Mouse (Mus musculus) kidney, embryonic 14.5 days (tissue): ENCODE measurements around the gene Tcte2. TPM values are rescaled to one million over a fixed set of nuclear protein-coding genes. Genes with fewer than 3 reads are reported as not detected.

Source experiments
- ATAC-seq: fragments of 200-750 bp; cut with Nextera tagmentation; 2 replicates; pipeline ENCODE4 v1.8.0; 2017; ENCODE audit warnings: moderate number of reproducible peaks, mild to moderate bottlenecking, moderate TSS enrichment, moderate library complexity; ENCODE audit not compliant: low FRiP score, low TSS enrichment
- H3K27ac ChIP-seq: fragments of 300-500 bp; sonication (generic); 2 replicates; pipeline ENCODE4 v1.5.1; 2014; ENCODE audit warnings: low read depth, mild to moderate bottlenecking, low read length, moderate library complexity, mixed read lengths
- H3K27me3 ChIP-seq: fragments of 300-500 bp; sonication (generic); 2 replicates; pipeline ENCODE4 v1.6.1; 2014; ENCODE audit warnings: mild to moderate bottlenecking, low read length; ENCODE audit not compliant: control insufficient read depth, insufficient read depth
- H3K36me3 ChIP-seq: fragments of 300-500 bp; sonication (generic); 2 replicates; pipeline ENCODE4 v1.6.1; 2014; ENCODE audit warnings: low read length, mixed read lengths; ENCODE audit not compliant: control insufficient read depth, insufficient read depth
- H3K4me1 ChIP-seq: fragments of 300-500 bp; sonication (generic); 2 replicates; pipeline ENCODE4 v1.6.1; 2014; ENCODE audit warnings: low read length, mixed read lengths; ENCODE audit not compliant: control insufficient read depth, insufficient read depth
- H3K4me2 ChIP-seq: fragments of 300-500 bp; sonication (generic); replicated peaks from 2 replicates; pipeline ENCODE4 v1.6.1; 2014; ENCODE audit warnings: low read depth, mild to moderate bottlenecking, low read length
- H3K4me3 ChIP-seq: fragments of 300-500 bp; sonication (generic); 2 replicates; pipeline ENCODE4 v1.5.1; 2014; ENCODE audit warnings: mild to moderate bottlenecking, low read length
- H3K9ac ChIP-seq: fragments of 300-500 bp; sonication (generic); 2 replicates; pipeline ENCODE4 v1.6.1; 2014; ENCODE audit warnings: low read depth, mild to moderate bottlenecking, low read length, moderate library complexity
- H3K9me3 ChIP-seq: fragments of 300-500 bp; sonication (generic); 2 replicates; pipeline ENCODE4 v1.6.1; 2016; ENCODE audit warnings: low read length; ENCODE audit not compliant: control insufficient read depth
- WGBS: fragments of 180-500 bp; shearing (Covaris S2); extraction: QIAGEN DNeasy Blood & Tissue Kit; methylation state at CpG from one replicate; pipeline ENCODE4 v1.1.7; 2014; 5-methylcytosine and 5-hydroxymethylcytosine counted together
- polyA plus RNA-seq: library from polyadenylated mRNA; unstranded; fragments of >200 nt; fragmentation: Nextera tagmentation; extraction: Ambion mirVana; gene quantifications from 2 replicates; pipeline ENCODE4 v1.2.1, GENCODE M21; 2014

Gene Tcte2
- polyA plus RNA-seq, 1 experiment from 2014 or later: 3.4 TPM

GRCm38 (mm10) chr17:13754940-13755339 is 6.7 kb downstream of the Tcte2 start:
- Histone ChIP-seq H3K27me3 (no peaks in the 10 kb centered on the region), H3K36me3 (no peaks in the 10 kb centered on the region), H3K4me2 (no peak overlapping the region), H3K27ac (no peak overlapping the region), H3K4me1 (peaks cover 4% of the 10 kb centered on the region), H3K9ac (no peak overlapping the region), H3K9me3 (no peaks in the 10 kb centered on the region), H3K4me3 (no peak overlapping the region)
- ATAC-seq: no peak
- WGBS: 80% methylated on average over 6 of the region's 6 CpGs

- H3K27ac ChIP-seq: no peak overlapping the region
- H3K4me2 ChIP-seq: no peak overlapping the region
- no peak overlapping the region for H3K9ac ChIP-seq
- H3K4me1 ChIP-seq: peaks cover 1% of the 10 kb centered on the region
- WGBS: 76% methylated on average over 4 of the region's 4 CpGs
- no peak for ATAC-seq
- no peaks in the 10 kb centered on the region for H3K27me3 ChIP-seq
- H3K9me3 ChIP-seq: no peaks in the 10 kb centered on the region
- no peak overlapping the region for H3K4me3 ChIP-seq
- no peaks in the 10 kb centered on the region for H3K36me3 ChIP-seq
Observed at GRCm38 (mm10) chr17:13753918-13754317, 7.7 kb downstream of the Tcte2 start.

- Histone ChIP-seq H3K9ac (no peak overlapping the region), H3K36me3 (no peaks in the 10 kb centered on the region), H3K4me1 (peaks cover 11% of the 10 kb centered on the region), H3K4me2 (no peak overlapping the region), H3K27me3 (no peaks in the 10 kb centered on the region), H3K27ac (no peak overlapping the region), H3K9me3 (no peaks in the 10 kb centered on the region), H3K4me3 (no peak overlapping the region)
- 95% methylated on average over 4 of the region's 4 CpGs for WGBS
- no peak for ATAC-seq
Observed at GRCm38 (mm10) chr17:13749027-13749426, 12.6 kb downstream of the Tcte2 start.

- H3K9me3 ChIP-seq: no peaks in the 10 kb centered on the region
- WGBS: 89% methylated on average over 9 of the region's 9 CpGs
- H3K27ac ChIP-seq: no peak overlapping the region
- H3K4me2 ChIP-seq: no peak overlapping the region
- H3K4me1 ChIP-seq: peaks cover 23% of the 10 kb centered on the region
- H3K9ac ChIP-seq: no peak overlapping the region
- no peaks in the 10 kb centered on the region for H3K27me3 ChIP-seq
- no peaks in the 10 kb centered on the region for H3K36me3 ChIP-seq
- ATAC-seq: no peak
- H3K4me3 ChIP-seq: no peak overlapping the region
Observed at GRCm38 (mm10) chr17:13747681-13748080, 13.9 kb downstream of the Tcte2 start.

GRCm38 (mm10) chr17:13746330-13746729 is 15.3 kb downstream of the Tcte2 start:
- Histone ChIP-seq H3K9me3 (no peaks in the 10 kb centered on the region), H3K27me3 (no peaks in the 10 kb centered on the region), H3K4me3 (no peak overlapping the region), H3K36me3 (no peaks in the 10 kb centered on the region), H3K9ac (no peak overlapping the region), H3K4me2 (no peak overlapping the region), H3K4me1 (peaks cover 32% of the 10 kb centered on the region), H3K27ac (no peak overlapping the region)
- WGBS: 55% methylated on average over 6 of the region's 6 CpGs
- ATAC-seq: no peak

- no peaks in the 10 kb centered on the region for H3K36me3 ChIP-seq
- H3K9me3 ChIP-seq: no peaks in the 10 kb centered on the region
- peak; percentile 45 for ATAC-seq
- no peak overlapping the region for H3K27ac ChIP-seq
- H3K27me3 ChIP-seq: no peaks in the 10 kb centered on the region
- H3K4me2 ChIP-seq: no peak overlapping the region
- peaks cover 32% of the 10 kb centered on the region for H3K4me1 ChIP-seq
- no peak overlapping the region for H3K4me3 ChIP-seq
- WGBS: 52% methylated on average over 2 of the region's 2 CpGs
- no peak overlapping the region for H3K9ac ChIP-seq
Observed at GRCm38 (mm10) chr17:13745373-13745772, 16.3 kb downstream of the Tcte2 start.

- Histone ChIP-seq H3K9me3 (no peaks in the 10 kb centered on the region), H3K36me3 (no peaks in the 10 kb centered on the region), H3K9ac (no peak overlapping the region), H3K4me1 (peaks cover 32% of the 10 kb centered on the region), H3K4me3 (no peak overlapping the region), H3K4me2 (no peak overlapping the region), H3K27me3 (no peaks in the 10 kb centered on the region), H3K27ac (no peak overlapping the region)
- ATAC-seq: peak; percentile 59; the same call in 1 of the 2 replicates
- WGBS: 31% methylated on average over 4 of the region's 4 CpGs
Observed at GRCm38 (mm10) chr17:13744824-13745223, 16.8 kb downstream of the Tcte2 start.

GRCm38 (mm10) chr17:13744219-13744618 is 17.4 kb downstream of the Tcte2 start:
- Histone ChIP-seq H3K27ac (peak overlapping the region; percentile 18; the same call in 1 of the 2 replicates), H3K9me3 (no peaks in the 10 kb centered on the region), H3K4me3 (no peak overlapping the region), H3K27me3 (no peaks in the 10 kb centered on the region), H3K36me3 (no peaks in the 10 kb centered on the region), H3K9ac (no peak overlapping the region), H3K4me1 (peaks cover 32% of the 10 kb centered on the region), H3K4me2 (no peak overlapping the region)
- 36% methylated on average over 6 of the region's 6 CpGs for WGBS
- ATAC-seq: no peak

GRCm38 (mm10) chr17:13743709-13744079 is 17.9 kb downstream of the Tcte2 start:
- no peaks in the 10 kb centered on the region for H3K9me3 ChIP-seq
- H3K36me3 ChIP-seq: no peaks in the 10 kb centered on the region
- 35% methylated on average over 5 of the region's 5 CpGs for WGBS
- no peaks in the 10 kb centered on the region for H3K27me3 ChIP-seq
- ATAC-seq: no peak
- peak overlapping the region; percentile 18 for H3K27ac ChIP-seq
- peaks cover 32% of the 10 kb centered on the region for H3K4me1 ChIP-seq
- no peak overlapping the region for H3K4me2 ChIP-seq
- no peak overlapping the region for H3K4me3 ChIP-seq
- no peak overlapping the region for H3K9ac ChIP-seq
